Mouse (Mus musculus) cerebellum, adult 2 months (tissue): ENCODE measurements around the gene Ppt1. TPM values are rescaled to one million over a fixed set of nuclear protein-coding genes. Genes with fewer than 3 reads are reported as not detected.

Experiments used
- DNase-seq, 2 experiments: peaks; one replicate each; pipeline ENCODE4 v3.0.0; 2021
- H3K27ac ChIP-seq: fragments of 200-500 bp; 2 replicates; pipeline ENCODE4 v1.5.1; 2012; ENCODE audit warnings: low read length, control low read depth, inconsistent platforms; ENCODE audit not compliant: insufficient read depth
- H3K27me3 ChIP-seq: fragments of 200-500 bp; 2 replicates; pipeline ENCODE4 v1.6.1; 2012; ENCODE audit warnings: inconsistent platforms, mild to moderate bottlenecking, low read length, moderate library complexity; ENCODE audit not compliant: control insufficient read depth, insufficient read depth
- H3K4me1 ChIP-seq: fragments of 200-500 bp; 2 replicates; pipeline ENCODE4 v1.6.1; 2011; ENCODE audit warnings: low read length; ENCODE audit not compliant: control insufficient read depth, insufficient read depth
- H3K4me3 ChIP-seq: fragments of 200-500 bp; replicated peaks from 2 replicates; pipeline ENCODE3; 2011; ENCODE audit warnings: mild to moderate bottlenecking, low read depth, low read length, control low read depth; ENCODE audit not compliant: insufficient read depth
- CTCF ChIP-seq: fragments of 200-500 bp; IDR thresholded peaks from 2 replicates; pipeline ENCODE4 v1.5.1; 2011; ENCODE audit warnings: low read depth, mild to moderate bottlenecking, control low read depth, low read length, moderate library complexity, borderline replicate concordance; ENCODE audit not compliant: insufficient read depth
- POLR2A ChIP-seq: fragments of 200-500 bp; IDR thresholded peaks from 2 replicates; pipeline ENCODE4 v1.6.1; 2011; ENCODE audit warnings: low read length, control low read depth, borderline replicate concordance; ENCODE audit not compliant: insufficient read depth
- WGBS: fragments of 180-500 bp; shearing (Covaris S2); methylation state at CpG from one replicate; pipeline ENCODE4 v1.1.7; 2018; 5-methylcytosine and 5-hydroxymethylcytosine counted together
- polyA plus RNA-seq: library from polyadenylated mRNA; depleted of rRNA; stranded (reverse); fragments of >200 nt; gene quantifications from 2 replicates; pipeline ENCODE4 v1.2.3, GENCODE M21; 2012

Gene Ppt1
- polyA plus RNA-seq, 1 experiment = 133 TPM

- no peak overlapping the region for H3K4me3 ChIP-seq
- H3K4me1 ChIP-seq = no peaks in the 10 kb centered on the region
- H3K27ac ChIP-seq = no peak overlapping the region
- TF ChIP-seq POLR2A (no peak), CTCF (no peak)
- WGBS = 38% methylated on average over 2 of the region's 2 CpGs
- no peaks in the 10 kb centered on the region for H3K27me3 ChIP-seq
- DNase-seq = no peak
Measured at GRCm38 (mm10) chr4:122853691-122854090, 17.6 kb downstream of the Ppt1 start.

- DNase-seq = no peak
- 86% methylated on average over 4 of the region's 4 CpGs for WGBS
- Histone ChIP-seq H3K27me3 (no peaks in the 10 kb centered on the region), H3K4me3 (no peak overlapping the region), H3K27ac (no peak overlapping the region), H3K4me1 (no peaks in the 10 kb centered on the region)
- TF ChIP-seq POLR2A (no peak), CTCF (no peak)
Measured at GRCm38 (mm10) chr4:122854770-122855169, 18.7 kb downstream of the Ppt1 start.

DNA sequence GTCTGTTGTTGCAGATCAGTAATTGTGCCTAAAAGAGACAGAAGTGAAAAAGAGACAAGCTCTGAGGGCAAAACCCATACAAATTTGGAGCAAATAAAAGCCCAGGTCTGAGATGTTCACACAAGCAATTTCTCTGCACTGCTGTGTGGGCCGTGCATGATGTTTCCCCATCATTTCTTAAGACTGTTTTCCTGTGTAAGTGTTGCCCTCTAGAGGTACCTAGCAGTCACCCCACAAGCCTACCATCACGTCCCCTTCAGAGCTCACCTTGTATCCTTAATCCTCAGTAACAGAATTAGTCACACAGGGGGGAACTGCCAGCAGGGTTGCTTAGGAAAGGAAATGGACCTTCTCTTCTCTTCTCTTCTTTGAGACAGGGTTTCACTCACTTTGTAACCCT lies 21.9 kb downstream of the Ppt1 start:
- H3K27ac ChIP-seq = no peak overlapping the region
- WGBS = 29% methylated on average over 2 of the region's 2 CpGs
- H3K4me3 ChIP-seq = no peak overlapping the region

DNA sequence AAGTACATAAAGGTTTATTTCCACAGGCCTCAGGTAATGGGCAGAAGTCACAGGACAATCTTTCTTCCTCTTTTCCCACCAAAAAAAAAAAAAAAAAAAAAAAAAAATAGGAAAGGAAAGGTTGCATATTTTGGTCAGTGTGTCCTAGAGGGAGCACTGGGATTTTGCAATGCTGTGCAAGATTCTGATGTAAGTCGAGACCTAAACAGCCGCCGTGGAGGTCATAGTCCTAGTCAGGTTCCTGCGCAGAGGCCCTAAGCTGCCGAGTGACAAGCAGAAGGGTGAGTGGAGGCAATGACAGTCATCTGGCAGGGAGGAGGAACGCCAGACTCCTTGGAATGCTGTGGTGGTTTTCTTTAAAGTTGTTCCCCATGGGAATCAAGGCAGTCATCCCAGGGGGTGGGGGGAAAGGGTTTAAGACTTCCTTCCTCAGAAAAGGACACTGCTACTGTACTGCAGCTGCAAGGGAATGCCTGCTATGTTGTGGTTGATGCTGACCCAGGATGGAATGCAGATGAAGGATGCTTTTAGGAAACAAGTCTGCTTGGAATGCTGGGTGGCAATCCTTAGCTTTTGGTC lies 23.1 kb downstream of the Ppt1 start:
- Histone ChIP-seq H3K4me1 (peaks cover 12% of the 10 kb centered on the region), H3K27me3 (no peaks in the 10 kb centered on the region), H3K4me3 (no peak overlapping the region), H3K27ac (no peak overlapping the region)
- no peak for DNase-seq
- WGBS = 72% methylated on average over 6 of the region's 6 CpGs
- TF ChIP-seq CTCF (no peak), POLR2A (no peak)

More for the DNA sequence above, 21.9 kb downstream of the Ppt1 start:
- Histone ChIP-seq H3K4me1 (peaks cover 12% of the 10 kb centered on the region), H3K27me3 (no peaks in the 10 kb centered on the region)
- TF ChIP-seq CTCF (no peak), POLR2A (no peak)
- DNase-seq = no peak

DNA sequence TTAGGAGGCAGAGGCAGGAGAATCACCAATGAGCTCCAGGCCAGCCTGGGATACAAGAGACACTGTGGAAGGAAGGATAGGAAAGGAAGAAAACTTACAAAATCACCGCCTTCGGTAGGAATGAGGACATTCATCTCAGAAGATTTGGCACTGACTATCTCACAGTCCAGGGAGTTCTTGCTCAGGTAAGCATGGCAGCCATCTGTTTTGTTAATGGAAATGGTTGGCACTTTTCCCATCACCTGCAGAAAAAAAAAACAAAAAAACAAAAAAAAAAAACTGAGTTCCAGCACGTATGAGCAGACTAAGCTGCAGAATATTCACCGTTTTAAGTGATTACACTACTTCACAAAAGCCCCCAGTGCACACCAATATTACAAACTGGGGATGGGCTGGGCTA lies 25.8 kb downstream of the Ppt1 start:
- 14% methylated on average over 4 of the region's 4 CpGs for WGBS
- Histone ChIP-seq H3K4me1 (peaks cover 12% of the 10 kb centered on the region), H3K27me3 (no peaks in the 10 kb centered on the region), H3K4me3 (no peak overlapping the region), H3K27ac (0 out of 2 replicates have a peak overlapping the region, but pooled peaks have one; percentile 53)
- TF ChIP-seq POLR2A = no peak
- DNase-seq = peak in 1 of 2 experiments; percentile 53

DNA sequence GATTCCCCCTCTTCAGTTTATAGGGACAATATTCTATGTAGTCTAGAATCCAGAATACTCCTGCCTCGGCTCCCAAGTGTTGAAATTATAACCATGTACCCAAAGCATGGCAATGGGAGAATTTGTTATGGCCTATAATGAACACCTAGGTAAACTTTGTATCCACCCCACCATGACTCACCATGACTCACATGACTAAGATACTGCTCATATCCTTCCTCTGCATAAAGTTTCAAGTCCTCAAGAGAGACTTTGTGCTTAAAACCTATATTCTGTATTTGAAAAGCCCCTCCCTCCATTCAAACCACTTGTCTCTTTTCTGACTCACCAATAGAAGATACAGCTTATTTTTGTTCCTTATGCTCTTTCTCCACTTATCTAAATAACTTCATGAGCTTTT lies 32.0 kb downstream of the Ppt1 start:
- Histone ChIP-seq H3K4me1 (no peaks in the 10 kb centered on the region; the same call in 1 of the 2 replicates), H3K4me3 (no peak overlapping the region), H3K27ac (no peak overlapping the region), H3K27me3 (no peaks in the 10 kb centered on the region)
- TF ChIP-seq POLR2A = no peak
- TF ChIP-seq CTCF = no peak
- DNase-seq = no peak
- WGBS = 90% methylated on average over 1 of the region's 1 CpGs

GRCm38 (mm10) chr4:122870027-122870426 lies 34.0 kb downstream of the Ppt1 start:
- Histone ChIP-seq H3K27ac (no peak overlapping the region), H3K27me3 (no peaks in the 10 kb centered on the region), H3K4me1 (no peaks in the 10 kb centered on the region; the same call in 1 of the 2 replicates), H3K4me3 (no peak overlapping the region)
- peak in 1 of 2 experiments; percentile 23 for DNase-seq
- TF ChIP-seq CTCF = peak; percentile 63
- TF ChIP-seq POLR2A = no peak

- 90% methylated on average over 5 of the region's 5 CpGs for WGBS
- Histone ChIP-seq H3K4me1 (no peaks in the 10 kb centered on the region; the same call in 1 of the 2 replicates), H3K27ac (no peak overlapping the region), H3K4me3 (no peak overlapping the region), H3K27me3 (no peaks in the 10 kb centered on the region)
- DNase-seq = no peak
- TF ChIP-seq POLR2A (no peak), CTCF (no peak)
Measured at GRCm38 (mm10) chr4:122870741-122871140, 34.7 kb downstream of the Ppt1 start.
